ENCODE assay signal across 11 mouse cellular contexts in genomic region chr2:153428485-153428884, GRCm38 (mm10).
DNase-seq lines count a peak whose midpoint lies in the region; ATAC-seq lines count a peak whose summit lies in the region.
"Had no signal": no experiment of that assay in that cellular context is flagged by ENCODE, and none has a peak within 500 bp of the region (broad histone marks: within the 10 kb centered on the region; RNA-seq: fewer than 3 reads in every experiment).

No protein-coding gene starts in this region.

- H3K9ac ChIP-seq in hindbrain, embryonic 12.5 days, result no peak overlapping the region
- H3K9ac ChIP-seq: forebrain, embryonic 15.5 days had no signal

- H3K4me2 ChIP-seq in hindbrain, embryonic 12.5 days (replicated peaks), result no peak overlapping the region
- H3K4me2 ChIP-seq: forebrain, embryonic 15.5 days had no signal

- H3K4me1 ChIP-seq in hindbrain, embryonic 12.5 days, result peaks cover 57% of the 10 kb centered on the region
- H3K4me1 ChIP-seq in hindbrain, embryonic 10.5 days (replicated peaks), result peaks cover 79% of the 10 kb centered on the region

- peaks cover 66% of the 10 kb centered on the region for H3K36me3 ChIP-seq in hindbrain, embryonic 12.5 days
- peaks cover 69% of the 10 kb centered on the region for H3K36me3 ChIP-seq in hindbrain, embryonic 10.5 days

- H3K27ac ChIP-seq in hindbrain, embryonic 12.5 days, result peak overlapping the region; percentile 26; the same call in 1 of the 2 replicates
- no peak overlapping the region; the same call in 1 of the 2 replicates for H3K27ac ChIP-seq in hindbrain, embryonic 10.5 days
- H3K27ac ChIP-seq: forebrain, embryonic 15.5 days; macrophage had no signal

- peak; percentile 65 for DNase-seq in adrenal gland, postnatal 14 days
- DNase-seq in adrenal gland, postnatal 4 days (ENCODE audit: low spot score in 2 of 2), result no peak
- DNase-seq in hindbrain, embryonic 10.5 days (ENCODE audit: low spot score), result no peak
- DNase-seq in Muller cell, postnatal 12 days (ENCODE audit: inconsistent ontology term), result peak; percentile 70
- DNase-seq in lung, postnatal 14 days, result peak; percentile 33
- no peak for DNase-seq in cerebellum, adult 11-12 months
- DNase-seq in spleen, adult 18-20 months, result no peak

- no peak overlapping the region for H3K4me3 ChIP-seq in hindbrain, embryonic 12.5 days
- no peak overlapping the region for H3K4me3 ChIP-seq in hindbrain, embryonic 10.5 days
- H3K4me3 ChIP-seq: forebrain, embryonic 15.5 days had no signal

- no peak for ATAC-seq in hindbrain, embryonic 12.5 days (ENCODE audit: low FRiP score)
- ATAC-seq: forebrain, embryonic 15.5 days; inflammation-experienced regulatory T-cells, adult 6 months had no signal

- H3K9me3 ChIP-seq in hindbrain, embryonic 12.5 days (replicated peaks), result no peaks in the 10 kb centered on the region
- no peaks in the 10 kb centered on the region for H3K9me3 ChIP-seq in hindbrain, embryonic 10.5 days
- H3K9me3 ChIP-seq: forebrain, embryonic 15.5 days had no signal

- H3K27me3 ChIP-seq in hindbrain, embryonic 12.5 days, result no peaks in the 10 kb centered on the region
- H3K27me3 ChIP-seq in hindbrain, embryonic 10.5 days (ENCODE audit: insufficient read depth, poor library complexity, severe bottlenecking), result no peaks in the 10 kb centered on the region
- H3K27me3 ChIP-seq: forebrain, embryonic 15.5 days had no signal

- 64% methylated on average over 2 of the region's 2 CpGs for WGBS in hindbrain, embryonic 12.5 days
- WGBS in hindbrain, embryonic 10.5 days, result 73% methylated on average over 2 of the region's 2 CpGs

Comparison
In these comparisons a context has a peak if more than half of its experiments do, and no peak if none do; other contexts are left out.
1. DNase-seq: peak in adrenal gland, postnatal 14 days (single experiment), Muller cell, postnatal 12 days (single experiment) and lung, postnatal 14 days (single experiment); none in adrenal gland, postnatal 4 days (0 of 2), hindbrain, embryonic 10.5 days (single experiment), cerebellum, adult 11-12 months (single experiment) and spleen, adult 18-20 months (0 of 2).